8 mouse cellular contexts compared by ENCODE assay signal in genomic region chr5:5573749-5574317, GRCm38 (mm10). TPM values are rescaled to one million over a fixed set of nuclear protein-coding genes. Genes with fewer than 3 reads are reported as not detected.
DNase-seq lines count a peak whose midpoint lies in the region; ATAC-seq and TF ChIP-seq lines count a peak whose summit lies in the region.

Gm8773 (plus strand) TSS chr5:5573799.

- H3K4me2 ChIP-seq in kidney, postnatal 0 days (ENCODE audit: low read length), result peak within 1 kb of the TSS; percentile 83
- H3K4me2 ChIP-seq in embryonic facial prominence, embryonic 14.5 days (ENCODE audit: low read depth, low read length), result peak within 1 kb of the TSS; percentile 80
- H3K4me2 ChIP-seq in hindbrain, embryonic 14.5 days (replicated peaks), result peak within 1 kb of the TSS; percentile 75

- 1% methylated on average over 24 of the region's 24 CpGs for WGBS in kidney, postnatal 0 days
- WGBS in embryonic facial prominence, embryonic 14.5 days, result 1% methylated on average over 21 of the region's 24 CpGs
- WGBS in hindbrain, embryonic 14.5 days, result 1% methylated on average over 24 of the region's 24 CpGs
- WGBS in macrophage (ENCODE audit: missing documents), result 3% methylated on average over 24 of the region's 24 CpGs

- no peak for TF ChIP-seq CTCF in kidney, postnatal 0 days (IDR thresholded peaks at IDR 0.05; ENCODE audit: low read depth)
- no peak for TF ChIP-seq CTCF in Patski (IDR thresholded peaks at IDR 0.05)

- no peak within 1 kb of the TSS for H3K9ac ChIP-seq in kidney, postnatal 0 days (ENCODE audit: low read depth, low read length)
- peak within 1 kb of the TSS; percentile 56 for H3K9ac ChIP-seq in embryonic facial prominence, embryonic 14.5 days (ENCODE audit: low read depth, low read length)
- peak within 1 kb of the TSS; percentile 66 for H3K9ac ChIP-seq in hindbrain, embryonic 14.5 days

- POLR2A ChIA-PET in Patski (lab: Charles Lee), result no interaction called here

- no peaks in the 10 kb centered on the region for H3K79me2 ChIP-seq in macrophage (ENCODE audit: inconsistent target)

- peak; percentile 11 for DNase-seq in kidney, postnatal 0 days (ENCODE audit: low spot score)
- no peak for DNase-seq in kidney, adult 11 months
- DNase-seq in Patski (ENCODE audit: low read depth, low spot score), result no peak
- DNase-seq in embryonic facial prominence, embryonic 14.5 days (ENCODE audit: low spot score), result peak; percentile 55
- DNase-seq in hindbrain, embryonic 14.5 days (ENCODE audit: low spot score), result peak; percentile 41
- DNase-seq in right cerebral cortex, postnatal 4 days, result peak; percentile 53
- DNase-seq in lung, postnatal 36 days, result no peak

- CTCF ChIA-PET in Patski (lab: Charles Lee), result interaction anchor here (1.0 to 1.3 kb wide), 2 partner anchors 13 to 34 kb away, joined by 3 to 4 read pairs; no protein-coding TSS in a partner anchor

- H3K27ac ChIP-seq in kidney, postnatal 0 days, result no peak within 1 kb of the TSS
- H3K27ac ChIP-seq in embryonic facial prominence, embryonic 14.5 days (replicated peaks; ENCODE audit: low read depth, low read length), result no peak within 1 kb of the TSS
- no peak within 1 kb of the TSS for H3K27ac ChIP-seq in hindbrain, embryonic 14.5 days
- H3K27ac ChIP-seq in macrophage, result no peak within 1 kb of the TSS

- H3K4me1 ChIP-seq in kidney, postnatal 0 days (replicated peaks; ENCODE audit: insufficient read depth, low read length), result no peaks in the 10 kb centered on the region; the same call in 1 of the 2 replicates
- H3K4me1 ChIP-seq in embryonic facial prominence, embryonic 14.5 days (ENCODE audit: control insufficient read depth, insufficient read depth, low read length), result no peaks in the 10 kb centered on the region; the same call in 1 of the 2 replicates
- H3K4me1 ChIP-seq in hindbrain, embryonic 14.5 days (replicated peaks; ENCODE audit: control insufficient read depth, insufficient read depth, low read length), result no peaks in the 10 kb centered on the region

- peak within 1 kb of the TSS; percentile 43 for H3K4me3 ChIP-seq in kidney, postnatal 0 days (replicated peaks; ENCODE audit: low read depth, low read length)
- H3K4me3 ChIP-seq in embryonic facial prominence, embryonic 14.5 days (ENCODE audit: low read depth, low read length), result peak within 1 kb of the TSS; percentile 48
- peak within 1 kb of the TSS; percentile 50 for H3K4me3 ChIP-seq in hindbrain, embryonic 14.5 days (replicated peaks; ENCODE audit: low read length)
- H3K4me3 ChIP-seq in macrophage (ENCODE audit: inconsistent target), result peak within 1 kb of the TSS; percentile 18

- in situ Hi-C loops in Patski (cut with MboI; ENCODE audit: low pct_unique_long_range_greater_than_20kb), result no loop called here

- no peaks in the 10 kb centered on the region for H3K9me3 ChIP-seq in kidney, postnatal 0 days (replicated peaks; ENCODE audit: low read length)
- no peaks in the 10 kb centered on the region for H3K9me3 ChIP-seq in embryonic facial prominence, embryonic 14.5 days (ENCODE audit: control insufficient read depth, low read length)
- H3K9me3 ChIP-seq in hindbrain, embryonic 14.5 days (ENCODE audit: control insufficient read depth, low read length), result no peaks in the 10 kb centered on the region

- H3K36me3 ChIP-seq in kidney, postnatal 0 days (ENCODE audit: insufficient read depth, low read length), result no peaks in the 10 kb centered on the region
- H3K36me3 ChIP-seq in embryonic facial prominence, embryonic 14.5 days (ENCODE audit: control insufficient read depth, insufficient read depth, low read length), result no peaks in the 10 kb centered on the region
- H3K36me3 ChIP-seq in hindbrain, embryonic 14.5 days (replicated peaks; ENCODE audit: control insufficient read depth, insufficient read depth), result no peaks in the 10 kb centered on the region
- no peaks in the 10 kb centered on the region for H3K36me3 ChIP-seq in macrophage (ENCODE audit: inconsistent target)

- peaks cover 7% of the 10 kb centered on the region; the same call in 1 of the 2 replicates for H3K27me3 ChIP-seq in kidney, postnatal 0 days (ENCODE audit: insufficient read depth, low read length)
- no peaks in the 10 kb centered on the region for H3K27me3 ChIP-seq in Patski
- H3K27me3 ChIP-seq in embryonic facial prominence, embryonic 14.5 days (replicated peaks; ENCODE audit: control insufficient read depth, insufficient read depth, low read length), result peaks cover 12% of the 10 kb centered on the region
- no peaks in the 10 kb centered on the region for H3K27me3 ChIP-seq in hindbrain, embryonic 14.5 days (ENCODE audit: control insufficient read depth, insufficient read depth, low read length)

- ATAC-seq in kidney, postnatal 0 days (replicated peaks; ENCODE audit: low FRiP score, low read depth), result 0 out of 2 replicates have a peak, but pooled peaks have one; percentile 13
- peak; percentile 82 for ATAC-seq in Patski
- peak; percentile 47; the same call in 1 of the 2 replicates for ATAC-seq in embryonic facial prominence, embryonic 14.5 days (ENCODE audit: low read depth)
- peak; percentile 89 for ATAC-seq in hindbrain, embryonic 14.5 days (ENCODE audit: low FRiP score)

RNA-seq across cellular contexts. Expression of gene Gm8773, which starts in this region (rescaled TPM):
- polyA plus RNA-seq in kidney, postnatal 0 days (2015; fragmentation: Nextera tagmentation; extraction: Ambion mirVana), result 0.59 and 0.66 TPM in 2 replicates
- polyA plus RNA-seq in Patski (2021) (2.2 TPM), macrophage (2018) (not detected in 3 replicates)
- polyA plus RNA-seq in embryonic facial prominence, embryonic 14.5 days (2014; fragmentation: Nextera tagmentation; extraction: Ambion mirVana), result 1.6 and 2.8 TPM in 2 replicates
- 15.6 and 16.0 TPM in 2 replicates for polyA plus RNA-seq in hindbrain, embryonic 14.5 days (2014; fragmentation: Nextera tagmentation; extraction: Ambion mirVana)
- total RNA-seq in macrophage (2018; cell fraction: chromatin; rRNA removed), result under 1 TPM in 1 of 26 experiments, not detected in 25; 0.49 TPM
- under 1 TPM in 2 of 26 experiments, not detected in 24; 0.14 to 0.43 TPM for total RNA-seq in macrophage (2018; cell fraction: cytosol; rRNA removed)
- total RNA-seq in macrophage (2018; cell fraction: nucleus; rRNA removed), result 1 to 10 TPM in 2 of 26 experiments, not detected in 24; 1.1 to 1.4 TPM

Comparison
In these comparisons a context has a peak if more than half of its experiments do, and no peak if none do; other contexts are left out.
1. Peak in DNase-seq, ATAC-seq, H3K4me3 ChIP-seq and H3K4me2 ChIP-seq in kidney, postnatal 0 days; RNA of the gene not detected or under 1 TPM.
2. ATAC-seq: peak in every context shown above with its lines; median percentile 89 in hindbrain, embryonic 14.5 days; 82 in Patski; 47 in embryonic facial prominence, embryonic 14.5 days; 13 in kidney, postnatal 0 days.
3. DNase-seq: peak in embryonic facial prominence, embryonic 14.5 days (single experiment), hindbrain, embryonic 14.5 days (single experiment) and right cerebral cortex, postnatal 4 days (single experiment); none in kidney, adult 11 months (single experiment), Patski (single experiment) and lung, postnatal 36 days (single experiment).
4. Peak in every context shown above with its lines, with median percentiles within 50 percentile points of each other: H3K4me2 ChIP-seq and H3K4me3 ChIP-seq.